Mouse (Mus musculus): ENCODE measurements at regions not wholly inside any gene's neighbourhood (a gene's known extent, or its start where the extent isn't known, plus 50 kb on each side); places are given as distances from the start of the nearest gene placed in this dataset.

DNA sequence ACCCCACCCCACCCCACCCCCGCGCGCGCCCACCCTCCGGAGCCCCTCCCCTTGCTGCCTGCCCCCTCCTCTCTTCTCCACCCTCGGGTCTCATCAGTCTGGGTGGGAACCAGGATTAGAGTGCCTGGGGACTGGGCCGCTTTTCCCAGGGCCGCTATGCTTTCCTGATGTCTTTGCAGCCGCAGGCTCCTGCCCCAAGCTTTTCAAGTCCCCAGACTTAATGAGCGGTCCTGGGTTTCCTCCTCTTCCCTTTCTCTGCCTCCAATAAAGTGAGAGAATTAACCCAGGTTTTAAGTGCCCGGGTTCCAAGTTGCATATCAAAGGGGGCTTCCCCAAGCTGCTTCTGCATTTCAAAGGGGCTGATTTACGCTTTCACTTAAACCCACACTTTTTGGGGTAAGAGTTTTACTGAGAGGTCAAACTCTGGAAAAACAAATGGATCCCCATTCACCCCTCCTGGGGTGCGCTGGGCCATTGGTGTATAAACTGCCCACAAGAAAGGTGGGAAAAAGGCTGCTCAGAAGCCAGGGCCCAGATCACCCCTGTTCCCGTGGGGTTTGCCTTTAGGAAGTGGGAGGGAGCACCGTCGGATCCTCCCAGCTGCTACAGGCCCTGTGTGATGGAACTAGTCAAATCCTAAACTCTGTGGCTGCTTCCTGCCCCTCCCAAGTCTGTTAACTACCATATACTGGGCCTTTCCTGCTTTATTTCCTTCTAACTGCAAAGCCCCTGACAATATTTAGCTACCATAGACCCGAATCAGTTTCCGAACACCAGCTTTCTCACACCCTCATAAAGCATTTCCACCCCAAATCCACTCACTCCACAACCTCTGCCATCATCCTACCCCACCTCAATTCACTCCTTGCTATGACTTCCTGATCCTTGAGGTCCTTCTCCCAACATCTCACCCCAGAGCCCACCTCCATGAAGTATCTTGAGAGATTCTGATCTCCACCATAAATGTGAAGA lies 89.4 kb downstream of the Zfp36l1 start:
- TF ChIP-seq EP300 (IDR thresholded peaks at IDR 0.05; ENCODE audit: insufficient read depth, low read depth, low read length), result no peak
- no peak for TF ChIP-seq CTCF (IDR thresholded peaks at IDR 0.05)
- no peak for TF ChIP-seq POLR2A (IDR thresholded peaks at IDR 0.05; ENCODE audit: insufficient read depth, low read depth, low read length)

Measured in heart, adult 2 months (tissue).